Mouse (Mus musculus) brain, adult 2 months (tissue): ENCODE data around the gene Wnt3a.
A peak's percentile ranks its signal among the peaks of the same experiment; 100 is the strongest.

ENCODE experiments used
- DNase-seq: peaks from one replicate; pipeline ENCODE4 v3.0.0; 2011; ENCODE audit warnings: low read depth, low spot score

Wnt3a gene

GRCm38 (mm10) chr11:59262308-59262707 lies 28.2 kb downstream of the Wnt3a start:
- no peak for DNase-seq

DNA sequence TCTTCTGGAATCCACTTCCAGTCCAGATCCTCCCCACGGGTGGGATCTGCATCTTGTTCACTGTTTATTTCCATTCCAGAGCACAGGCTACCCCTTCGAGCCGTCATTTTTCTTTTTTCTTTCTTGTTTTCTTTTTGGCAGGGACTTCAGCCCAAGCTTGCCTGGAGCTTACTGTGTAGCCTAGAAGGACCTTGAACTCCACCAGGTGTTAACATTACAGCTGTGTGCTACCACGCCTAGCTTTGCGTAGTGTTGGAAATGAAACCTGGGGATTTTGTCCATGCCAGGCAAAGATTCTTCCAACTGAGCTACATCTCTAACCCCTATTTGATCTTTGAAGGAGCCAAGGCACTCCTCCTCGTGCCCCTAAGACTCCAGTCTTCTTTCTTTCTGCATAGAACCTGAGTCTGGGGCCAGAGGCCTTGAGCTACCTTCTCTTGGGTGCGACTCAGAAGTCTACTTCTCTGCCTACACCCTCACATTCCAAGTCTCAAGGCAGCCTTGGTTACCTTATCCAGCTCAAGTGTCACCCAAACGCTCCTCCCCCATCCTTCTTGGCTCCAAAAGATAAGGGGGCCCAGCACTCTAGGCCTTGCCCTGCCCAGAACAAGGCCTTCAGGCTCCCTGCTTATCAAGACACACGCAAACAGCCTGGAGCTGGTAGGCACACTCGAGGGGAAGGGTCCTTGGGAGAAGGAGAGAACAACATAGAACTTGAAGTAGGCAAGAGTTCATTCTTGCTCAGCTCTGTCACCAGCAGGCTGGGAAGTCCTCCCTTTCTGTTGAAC lies 29.7 kb downstream of the Wnt3a start:
- DNase-seq = no peak

- no peak for DNase-seq
Observed at GRCm38 (mm10) chr11:59259647-59260046, 30.9 kb downstream of the Wnt3a start.

DNA sequence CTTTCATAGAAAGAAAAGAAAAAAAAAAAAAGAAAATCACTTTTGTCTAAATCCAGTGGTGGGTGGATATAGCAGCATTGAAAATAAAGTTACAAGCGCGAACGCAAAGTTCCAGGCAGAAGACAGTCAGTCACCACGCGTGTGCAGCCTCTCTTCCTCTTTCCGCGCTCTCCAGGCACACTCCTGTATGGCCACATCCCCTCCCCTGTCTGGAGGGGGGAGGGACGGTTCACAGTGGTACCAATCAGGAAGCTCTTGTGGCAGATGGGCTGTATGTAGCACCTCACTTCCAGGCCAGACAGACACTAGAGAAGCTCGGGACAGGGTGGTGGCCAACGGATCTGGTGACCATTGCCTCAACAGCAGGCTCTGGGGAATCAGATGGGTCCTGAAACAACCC lies 42.5 kb downstream of the Wnt3a start:
- no peak for DNase-seq

- no peak for DNase-seq
Observed at GRCm38 (mm10) chr11:59243856-59244255, 46.7 kb downstream of the Wnt3a start.

GRCm38 (mm10) chr11:59241841-59242240 lies 48.7 kb downstream of the Wnt3a start:
- peak; percentile 23 for DNase-seq

GRCm38 (mm10) chr11:59239796-59240195 lies 50.8 kb downstream of the Wnt3a start:
- DNase-seq = no peak

DNA sequence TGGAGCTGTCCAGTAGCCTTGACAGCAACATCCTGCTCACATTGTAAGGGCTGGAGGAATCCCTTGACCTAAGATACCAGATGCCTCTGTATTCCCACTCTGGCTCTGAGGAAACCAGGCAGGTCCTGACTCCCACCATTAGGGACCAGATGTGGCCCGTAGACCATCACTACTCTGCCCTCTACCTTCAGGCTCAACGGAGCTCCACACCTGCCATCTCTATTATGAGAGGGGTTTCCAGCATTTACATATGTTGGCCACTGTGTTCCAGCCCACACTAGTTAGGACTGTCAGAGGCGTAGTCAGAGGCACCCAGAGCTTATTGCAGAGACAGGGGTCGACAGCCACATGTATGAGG lies 51.1 kb downstream of the Wnt3a start:
- no peak for DNase-seq

DNA sequence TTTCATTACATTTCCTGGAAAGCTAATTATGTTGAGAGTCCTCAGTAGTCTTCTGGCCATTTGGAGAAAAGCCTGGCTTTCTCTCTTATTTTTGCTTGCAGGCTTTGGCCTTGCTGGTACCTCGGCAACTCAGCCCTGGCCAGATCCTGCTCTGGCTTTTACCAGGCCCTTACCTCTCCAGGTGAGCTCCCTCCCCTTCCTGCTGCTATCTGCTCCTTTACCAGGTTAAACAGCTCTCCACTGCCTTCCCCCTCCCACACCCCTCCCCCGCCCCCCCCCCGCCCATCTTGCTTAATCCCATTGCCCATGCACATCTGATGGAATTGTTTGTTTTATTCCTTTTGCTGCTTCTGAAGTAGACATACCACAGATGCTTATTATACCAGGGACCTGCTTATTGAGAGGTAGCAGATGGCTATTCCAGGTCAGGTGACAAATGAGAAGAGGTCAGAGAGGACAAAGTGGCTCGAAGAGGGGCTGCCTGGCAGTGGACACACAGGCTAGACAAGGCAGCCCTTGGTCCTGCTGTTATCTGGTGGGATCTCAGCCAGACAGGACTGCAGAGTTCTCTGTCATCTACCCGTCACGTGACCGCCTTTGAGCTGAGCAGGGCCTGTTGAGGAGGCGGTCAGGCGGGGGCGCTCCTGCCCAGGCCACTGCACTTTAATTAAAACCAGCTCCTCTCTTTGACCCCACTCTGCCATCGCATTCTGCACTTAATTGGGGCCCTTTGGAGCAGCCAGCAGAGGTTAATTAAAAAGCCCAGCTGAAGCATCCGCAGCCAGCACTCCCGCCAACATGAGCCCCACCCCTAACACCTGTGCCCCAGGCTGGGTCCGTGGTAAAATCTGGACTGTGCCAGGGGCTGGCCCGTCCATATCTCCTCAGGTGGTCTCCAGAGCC lies 51.8 kb downstream of the Wnt3a start:
- peak; percentile 86 for DNase-seq

DNA sequence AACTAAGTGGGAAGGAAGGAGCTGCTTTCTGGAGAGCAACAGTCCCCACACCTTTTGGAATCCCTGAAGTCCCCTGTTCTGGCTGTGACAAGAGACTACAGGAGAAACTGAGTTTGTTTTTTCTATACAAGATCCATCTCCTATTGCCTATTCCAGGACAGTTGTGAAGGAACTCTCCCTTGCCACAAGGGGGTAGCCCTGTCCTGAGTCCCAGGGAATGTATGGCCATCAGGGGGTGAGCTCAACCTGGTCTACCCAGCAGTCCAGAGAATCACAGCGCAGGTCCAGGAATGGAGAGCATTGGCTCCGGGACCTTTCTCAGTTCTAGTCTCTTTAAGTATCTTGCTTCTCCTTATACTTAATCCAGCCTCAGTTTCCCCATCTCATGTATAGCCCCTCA lies 57.8 kb downstream of the Wnt3a start:
- no peak for DNase-seq

DNA sequence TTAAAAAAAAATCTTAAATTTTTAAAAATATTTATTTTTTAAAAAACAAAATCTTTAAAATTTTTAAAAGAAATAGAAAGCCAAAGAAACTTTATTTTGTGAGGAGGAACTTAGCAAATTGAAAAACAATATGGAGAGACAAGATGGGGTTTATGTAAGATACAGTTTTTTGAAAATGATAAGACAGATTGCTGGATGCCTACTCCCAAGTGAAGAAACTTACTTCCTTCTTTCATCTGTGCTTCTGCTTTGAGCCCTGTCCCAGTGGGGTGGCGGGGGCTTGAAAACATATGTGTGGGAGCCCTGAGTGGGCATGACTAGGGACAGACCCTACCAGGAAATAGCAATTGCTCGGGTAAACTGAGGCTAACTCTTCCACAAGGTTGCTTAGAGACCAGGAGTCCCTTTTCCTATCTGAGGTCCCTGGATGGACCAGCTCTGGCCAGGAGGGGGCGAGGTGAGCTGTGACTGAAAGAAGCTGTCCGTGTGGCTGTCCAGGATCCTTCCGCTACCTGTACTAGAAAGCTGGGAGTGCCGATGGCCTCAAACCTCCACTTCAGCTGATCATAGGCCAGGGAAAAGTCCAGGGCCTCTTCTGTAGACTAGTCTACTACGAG lies 60.3 kb downstream of the Wnt3a start:
- peak; percentile 75 for DNase-seq

DNA sequence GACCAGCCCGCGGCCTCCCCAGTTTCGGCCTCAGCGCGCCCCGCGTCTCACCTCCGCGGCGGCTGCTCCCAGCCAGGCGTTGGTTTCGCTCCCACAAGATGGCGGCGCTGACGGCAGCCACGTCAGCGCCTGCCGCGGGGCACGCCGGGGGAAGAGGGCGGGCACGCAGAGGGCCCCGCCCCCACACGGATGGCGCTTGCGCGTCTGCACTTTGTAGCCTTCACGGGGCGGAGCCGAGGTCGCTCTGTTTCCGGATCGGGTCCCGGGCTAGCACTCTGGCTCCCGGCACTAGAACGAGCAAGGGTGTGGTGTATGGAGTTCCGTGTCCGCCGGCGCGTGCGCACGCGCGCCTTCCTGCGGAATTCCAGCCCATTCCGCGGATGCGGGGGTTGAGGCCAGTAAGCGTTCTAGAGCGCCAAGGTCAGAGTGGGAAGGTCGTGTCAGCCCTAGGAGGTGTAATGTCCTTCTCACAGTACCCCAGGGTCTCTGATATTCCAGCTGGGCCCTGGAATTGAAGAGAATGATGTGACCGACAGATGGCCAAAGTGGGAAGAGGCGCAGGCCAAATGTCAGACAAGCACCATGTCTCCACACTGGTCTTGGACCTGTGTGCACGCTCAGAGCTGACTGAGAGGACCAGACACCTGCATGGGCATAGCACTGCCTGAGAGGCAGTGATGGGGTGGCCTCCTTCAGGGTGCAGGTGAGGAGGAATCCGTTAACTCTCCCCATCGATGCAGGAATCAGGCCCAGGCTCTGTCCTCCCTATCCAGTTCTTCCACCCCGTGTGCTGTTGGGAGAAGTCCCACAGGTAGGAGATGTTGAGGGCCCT lies 62.2 kb downstream of the Wnt3a start, which contains the start of gene Arf1:
Gene Arf1, minus strand, starts transcription at position 149 of the 832 bp plus-strand sequence.
- DNase-seq = peak; percentile 98

GRCm38 (mm10) chr11:59227604-59228121 lies 62.9 kb downstream of the Wnt3a start:
- DNase-seq = no peak

DNA sequence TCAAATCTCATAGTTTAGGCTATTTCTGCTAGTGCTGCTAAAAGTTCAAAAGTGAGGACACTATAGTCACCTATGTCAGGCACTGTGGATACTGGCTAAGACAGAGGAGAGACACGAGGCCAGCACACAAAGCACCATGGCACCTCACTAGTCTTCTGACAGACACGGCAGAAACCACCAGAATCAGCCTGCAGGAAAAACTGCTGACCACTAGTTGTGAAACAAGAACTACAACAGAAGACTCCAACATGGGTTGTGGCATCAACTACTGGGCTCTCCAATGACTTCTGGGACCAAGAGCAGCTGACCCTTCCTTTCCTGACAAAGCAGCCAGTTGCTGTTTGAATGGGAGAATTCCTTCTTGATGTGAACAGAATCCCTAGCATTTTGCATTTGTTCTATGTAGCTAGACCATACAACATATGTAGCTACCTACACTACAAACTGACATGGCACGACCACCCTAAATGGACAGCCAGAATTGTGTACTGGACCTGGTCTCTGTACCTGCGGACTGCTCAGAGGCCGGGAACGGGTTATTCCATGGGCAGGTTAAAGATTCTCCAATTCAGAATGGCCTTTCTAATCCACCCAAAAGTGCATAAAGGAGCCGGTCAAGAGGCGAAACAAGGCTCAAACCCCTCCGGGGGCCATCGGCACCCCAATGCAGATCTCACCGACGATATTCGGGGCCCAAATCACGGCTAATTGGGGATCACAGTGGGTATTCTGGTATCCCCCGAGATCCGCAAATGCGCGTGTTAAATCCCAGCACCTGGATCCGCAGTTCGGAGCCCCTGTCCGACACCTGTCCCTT lies 63.6 kb downstream of the Wnt3a start:
- peak; percentile 25 for DNase-seq

DNA sequence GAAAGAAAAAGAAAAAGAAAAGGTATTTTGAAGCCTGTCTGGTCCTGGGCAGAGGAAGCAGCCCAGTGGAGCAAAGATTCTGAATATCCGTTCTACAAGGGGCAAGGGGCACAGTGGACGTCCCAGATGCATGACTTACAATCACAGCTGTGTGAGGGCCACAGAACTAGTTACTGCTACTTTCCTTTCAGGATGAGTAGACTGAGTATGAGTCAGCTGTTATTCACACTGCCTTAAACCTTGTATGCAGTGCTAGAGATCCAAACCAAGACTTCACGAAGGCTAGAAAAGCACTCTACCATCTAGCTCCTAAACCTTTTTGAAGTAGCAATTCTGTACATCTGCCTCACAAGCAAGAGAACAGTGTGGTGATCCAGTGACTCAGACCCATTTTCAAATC lies 64.3 kb downstream of the Wnt3a start:
- DNase-seq = peak; percentile 31

DNA sequence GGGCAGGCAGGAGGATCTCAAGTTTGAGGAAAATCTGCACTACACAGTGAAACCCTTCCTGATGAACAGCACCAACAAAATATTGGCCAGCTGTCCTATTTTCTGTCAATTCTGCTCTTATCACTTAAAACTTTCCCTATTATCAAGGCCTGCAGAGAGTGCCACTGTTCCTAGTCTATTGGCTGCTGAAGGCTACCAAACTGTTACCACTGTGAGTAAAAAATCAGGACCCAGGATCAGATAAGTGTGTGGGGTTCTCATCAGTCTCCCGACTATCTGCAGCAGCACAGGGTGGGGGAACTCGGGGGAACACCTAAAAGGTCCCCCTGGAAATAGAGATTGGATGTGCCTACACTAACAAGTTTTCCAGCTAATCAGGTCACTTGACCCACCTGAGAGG lies 65.4 kb downstream of the Wnt3a start:
- DNase-seq = no peak

DNA sequence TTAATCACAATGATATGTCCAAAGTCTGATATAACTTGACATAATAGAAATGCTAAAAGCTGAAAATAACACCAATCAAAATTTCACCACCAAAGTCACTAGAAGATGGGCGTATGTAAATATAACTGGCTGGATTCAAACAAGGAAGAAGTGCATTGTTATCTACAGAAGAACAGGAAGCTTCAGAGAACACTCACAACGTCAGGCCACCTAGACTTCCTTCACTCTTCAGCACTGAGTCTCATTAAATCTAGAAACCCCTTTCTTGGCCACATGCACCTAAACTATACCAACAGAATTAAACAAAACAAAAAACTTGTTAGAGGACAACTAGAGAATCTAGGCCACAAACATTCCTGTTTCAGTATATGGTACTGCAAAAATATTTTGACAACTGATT lies 66.1 kb downstream of the Wnt3a start:
- DNase-seq = no peak

DNA sequence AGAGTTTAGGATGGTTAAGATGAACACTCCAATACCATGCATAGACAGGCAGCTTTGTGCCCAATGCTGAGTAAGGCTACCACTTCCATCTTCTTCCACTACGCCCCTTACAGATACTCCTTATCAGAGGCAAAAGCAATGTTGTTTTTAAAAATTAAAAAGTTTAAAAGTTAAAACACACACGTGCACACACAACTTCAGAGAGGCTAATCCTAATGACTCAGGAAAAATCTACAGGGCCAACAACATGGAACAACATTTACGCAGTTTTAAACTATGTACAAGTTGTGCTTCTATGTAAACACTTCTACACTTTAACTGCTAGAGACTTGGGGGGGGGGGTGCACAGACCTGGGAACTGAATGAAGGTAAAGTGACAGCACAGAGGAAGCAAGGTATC lies 66.5 kb downstream of the Wnt3a start:
- DNase-seq = no peak

DNA sequence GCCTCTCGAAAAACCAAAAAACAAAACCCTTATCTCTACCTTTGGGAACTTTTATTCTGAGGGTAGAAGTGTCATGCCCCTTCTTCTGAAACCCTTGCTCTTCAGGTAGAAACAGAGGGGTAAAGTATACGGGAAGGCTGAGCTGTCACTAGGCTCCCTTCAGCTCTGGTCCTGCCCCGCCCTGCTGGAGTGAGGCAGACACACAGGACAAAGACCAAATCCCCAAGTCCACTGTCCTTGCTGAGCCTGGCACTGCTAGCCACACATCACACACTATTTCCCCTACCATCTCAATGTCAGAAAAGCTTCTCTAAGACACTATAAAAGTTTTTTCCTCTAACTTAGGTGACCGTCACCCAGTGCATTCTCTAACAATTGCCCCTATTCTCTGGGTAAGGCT lies 68.2 kb downstream of the Wnt3a start:
- no peak for DNase-seq

DNA sequence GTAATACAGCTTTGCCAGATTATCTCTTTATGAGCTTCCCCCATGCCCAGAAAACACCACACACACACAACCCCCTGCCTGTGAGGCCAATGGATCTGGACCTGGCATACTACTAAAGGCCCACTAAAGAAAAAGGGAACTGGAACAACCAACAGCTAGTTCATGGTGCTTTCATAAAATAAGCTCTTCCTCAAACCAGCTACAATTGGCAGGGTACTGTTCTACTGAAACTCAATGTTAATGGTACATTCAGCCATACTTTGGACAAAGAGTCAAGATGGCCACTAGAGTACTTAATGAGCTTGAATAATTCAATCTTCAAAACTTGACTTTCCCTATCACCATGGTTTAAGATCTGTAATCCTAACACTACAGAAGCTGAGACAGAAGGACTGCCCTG lies 68.9 kb downstream of the Wnt3a start:
- no peak for DNase-seq
